Mouse (Mus musculus) liver, adult 2 months (tissue): ENCODE data around the gene Senp6. TPM values are rescaled to one million over a fixed set of nuclear protein-coding genes. Genes with fewer than 3 reads are reported as not detected.

Experiments
- DNase-seq: peaks from one replicate; pipeline ENCODE4 v3.0.0-alpha.2; 2011; ENCODE audit warnings: low read depth, low spot score; ENCODE audit errors: extremely low read depth
- H3K27ac ChIP-seq: fragments of 200-500 bp; replicated peaks from 2 replicates; pipeline ENCODE4 v1.5.1; 2012; ENCODE audit warnings: low read depth, mild to moderate bottlenecking, control low read depth, inconsistent platforms, low read length; ENCODE audit not compliant: insufficient read depth
- H3K27me3 ChIP-seq: fragments of 200-500 bp; 2 replicates; pipeline ENCODE4 v1.6.1; 2012; ENCODE audit warnings: mild to moderate bottlenecking, moderate library complexity, low read length, inconsistent platforms; ENCODE audit not compliant: control insufficient read depth, insufficient read depth
- H3K36me3 ChIP-seq: fragments of 200-500 bp; 2 replicates; pipeline ENCODE4 v1.6.1; 2012; ENCODE audit warnings: low read length, inconsistent platforms; ENCODE audit not compliant: control insufficient read depth, insufficient read depth
- H3K4me1 ChIP-seq: fragments of 200-500 bp; 2 replicates; pipeline ENCODE4 v1.6.1; 2011; ENCODE audit warnings: low read length; ENCODE audit not compliant: control insufficient read depth, insufficient read depth
- H3K4me3 ChIP-seq: fragments of 200-500 bp; 2 replicates; pipeline ENCODE4 v1.5.1; 2011; ENCODE audit warnings: low read depth, mild to moderate bottlenecking, control low read depth, low read length, moderate library complexity; ENCODE audit not compliant: insufficient read depth
- H3K79me2 ChIP-seq: fragments of 200-500 bp; 2 replicates; pipeline ENCODE4 v1.6.1; 2012; ENCODE audit warnings: inconsistent platforms, mild to moderate bottlenecking, low read length, moderate library complexity; ENCODE audit not compliant: control insufficient read depth, insufficient read depth
- H3K9ac ChIP-seq: fragments of 200-500 bp; 2 replicates; pipeline ENCODE4 v1.6.1; 2012; ENCODE audit warnings: low read depth, mild to moderate bottlenecking, control low read depth, inconsistent platforms, low read length
- CTCF ChIP-seq: fragments of 200-500 bp; IDR thresholded peaks from 2 replicates; pipeline ENCODE4 v1.5.1; 2011; ENCODE audit warnings: low read depth, low read length, control low read depth
- POLR2A ChIP-seq: fragments of 200-500 bp; IDR thresholded peaks from 2 replicates; pipeline ENCODE4 v1.6.1; 2011; ENCODE audit warnings: low read length, control low read depth; ENCODE audit not compliant: insufficient read depth; ENCODE audit errors: extremely low read depth
- WGBS: fragments of 180-500 bp; shearing (Covaris S2); methylation state at CpG from one replicate; pipeline ENCODE4 v1.1.7; 2018; 5-methylcytosine and 5-hydroxymethylcytosine counted together
- polyA plus RNA-seq: library from polyadenylated mRNA; depleted of rRNA; stranded (reverse); fragments of >200 nt; gene quantifications from 2 replicates; pipeline ENCODE4 v1.2.3, GENCODE M21; 2012
- total RNA-seq: library from RNA; depleted of rRNA; stranded (reverse); fragments of >200 nt; gene quantifications from 2 replicates; pipeline ENCODE4 v1.2.3, GENCODE M21; 2014

The Senp6 gene
- total and polyA plus RNA-seq, 2 experiments = 7.8 to 44.8 TPM

DNA sequence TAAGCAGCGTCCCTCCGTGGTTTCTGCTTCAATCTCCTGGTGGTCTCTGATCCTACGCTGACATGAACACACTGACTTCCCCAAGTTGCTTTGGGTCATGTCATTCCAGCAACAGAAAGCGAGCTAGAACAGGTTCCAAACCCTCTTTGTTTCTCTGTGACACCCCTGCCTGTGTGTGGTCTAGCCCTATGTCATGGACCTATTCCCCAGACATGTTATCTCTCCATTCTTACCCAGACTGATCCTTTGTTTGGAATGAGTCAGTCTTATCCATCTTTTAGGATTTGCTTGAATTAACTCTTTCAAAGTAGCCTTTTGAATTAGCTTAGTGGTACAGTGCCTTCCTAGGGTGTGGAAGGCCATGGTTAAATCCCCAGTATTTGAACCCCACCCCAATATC lies 113.0 kb downstream of the Senp6 start:
- DNase-seq = no peak
- no peaks in the 10 kb centered on the region for H3K27me3 ChIP-seq
- H3K27ac ChIP-seq = no peak overlapping the region
- H3K36me3 ChIP-seq = no peaks in the 10 kb centered on the region
- no peak for TF ChIP-seq CTCF
- TF ChIP-seq POLR2A = no peak
- H3K79me2 ChIP-seq = peaks cover 44% of the 10 kb centered on the region
- 91% methylated on average over 4 of the region's 4 CpGs for WGBS
- peaks cover 25% of the 10 kb centered on the region for H3K4me1 ChIP-seq
- H3K9ac ChIP-seq = no peak overlapping the region
- no peak overlapping the region for H3K4me3 ChIP-seq

GRCm38 (mm10) chr9:80180771-80181170 lies 114.1 kb downstream of the Senp6 start:
- H3K27me3 ChIP-seq = no peaks in the 10 kb centered on the region
- peaks cover 23% of the 10 kb centered on the region for H3K4me1 ChIP-seq
- WGBS = 21% methylated on average over 5 of the region's 5 CpGs
- no peak overlapping the region for H3K4me3 ChIP-seq
- TF ChIP-seq CTCF = no peak
- TF ChIP-seq POLR2A = no peak
- no peak overlapping the region for H3K9ac ChIP-seq
- peak overlapping the region; percentile 64 for H3K27ac ChIP-seq
- no peaks in the 10 kb centered on the region for H3K36me3 ChIP-seq
- DNase-seq = peak; percentile 63
- H3K79me2 ChIP-seq = peaks cover 42% of the 10 kb centered on the region

- Histone ChIP-seq H3K36me3 (no peaks in the 10 kb centered on the region), H3K27ac (no peak overlapping the region), H3K9ac (no peak overlapping the region), H3K79me2 (peaks cover 43% of the 10 kb centered on the region), H3K4me1 (peaks cover 22% of the 10 kb centered on the region), H3K4me3 (no peak overlapping the region), H3K27me3 (no peaks in the 10 kb centered on the region)
- 80% methylated on average over 1 of the region's 1 CpGs for WGBS
- DNase-seq = no peak
- no peak for TF ChIP-seq POLR2A
- no peak for TF ChIP-seq CTCF
Measured at GRCm38 (mm10) chr9:80181692-80182091, 115.0 kb downstream of the Senp6 start.

GRCm38 (mm10) chr9:80184138-80184537 lies 117.4 kb downstream of the Senp6 start:
- TF ChIP-seq POLR2A (no peak), CTCF (no peak)
- no peak overlapping the region for H3K9ac ChIP-seq
- H3K27ac ChIP-seq = no peak overlapping the region
- WGBS = 85% methylated on average over 5 of the region's 5 CpGs
- no peak for DNase-seq
- no peaks in the 10 kb centered on the region for H3K36me3 ChIP-seq
- no peak overlapping the region for H3K4me3 ChIP-seq
- H3K27me3 ChIP-seq = no peaks in the 10 kb centered on the region
- peaks cover 33% of the 10 kb centered on the region; the same call in 1 of the 2 replicates for H3K79me2 ChIP-seq
- H3K4me1 ChIP-seq = peaks cover 14% of the 10 kb centered on the region

DNA sequence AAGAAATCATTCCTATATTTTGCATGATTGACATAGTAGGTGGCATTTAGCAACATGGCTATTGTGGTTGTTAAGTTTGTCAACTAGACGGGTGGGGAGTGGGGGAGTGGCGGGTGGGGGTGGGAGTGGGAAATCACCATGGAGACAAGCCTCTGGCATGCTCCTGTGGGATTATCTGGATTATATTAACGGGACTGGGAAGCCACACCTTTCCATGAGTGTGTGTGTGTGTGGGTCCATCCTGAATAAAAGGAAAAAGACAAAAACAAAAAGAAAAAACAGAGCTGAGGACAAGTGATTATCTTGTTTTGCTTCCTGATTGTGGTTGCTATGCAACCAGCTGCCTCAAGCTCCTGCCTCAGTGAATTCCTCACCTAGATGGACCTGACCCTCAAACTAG lies 119.0 kb downstream of the Senp6 start:
- H3K4me3 ChIP-seq = no peak overlapping the region
- DNase-seq = no peak
- H3K9ac ChIP-seq = no peak overlapping the region
- H3K4me1 ChIP-seq = peaks cover 9% of the 10 kb centered on the region
- TF ChIP-seq POLR2A = no peak
- no peak for TF ChIP-seq CTCF
- H3K27ac ChIP-seq = no peak overlapping the region
- H3K36me3 ChIP-seq = no peaks in the 10 kb centered on the region
- 84% methylated on average over 3 of the region's 3 CpGs for WGBS
- peaks cover 29% of the 10 kb centered on the region; the same call in 1 of the 2 replicates for H3K79me2 ChIP-seq
- H3K27me3 ChIP-seq = no peaks in the 10 kb centered on the region

- Histone ChIP-seq H3K27me3 (no peaks in the 10 kb centered on the region), H3K27ac (no peak overlapping the region), H3K4me3 (no peak overlapping the region), H3K79me2 (peaks cover 28% of the 10 kb centered on the region; the same call in 1 of the 2 replicates), H3K9ac (no peak overlapping the region), H3K36me3 (no peaks in the 10 kb centered on the region), H3K4me1 (peaks cover 3% of the 10 kb centered on the region)
- TF ChIP-seq CTCF (no peak), POLR2A (no peak)
- 97% methylated on average over 8 of the region's 8 CpGs for WGBS
- no peak for DNase-seq
Measured at GRCm38 (mm10) chr9:80186693-80187092, 120.0 kb downstream of the Senp6 start.
